Mouse (Mus musculus) natural killer cell, adult 2 months (primary cell): ENCODE measurements at regions not wholly inside any gene's neighbourhood (a gene's known extent, or its start where the extent isn't known, plus 50 kb on each side); places are given as distances from the start of the nearest gene placed in this dataset.

Experiments
- DNase-seq, 2 experiments: peaks; one replicate each; pipeline ENCODE4 v3.0.0; 2022; ENCODE audit warnings: low spot score in 2 of 2

DNA sequence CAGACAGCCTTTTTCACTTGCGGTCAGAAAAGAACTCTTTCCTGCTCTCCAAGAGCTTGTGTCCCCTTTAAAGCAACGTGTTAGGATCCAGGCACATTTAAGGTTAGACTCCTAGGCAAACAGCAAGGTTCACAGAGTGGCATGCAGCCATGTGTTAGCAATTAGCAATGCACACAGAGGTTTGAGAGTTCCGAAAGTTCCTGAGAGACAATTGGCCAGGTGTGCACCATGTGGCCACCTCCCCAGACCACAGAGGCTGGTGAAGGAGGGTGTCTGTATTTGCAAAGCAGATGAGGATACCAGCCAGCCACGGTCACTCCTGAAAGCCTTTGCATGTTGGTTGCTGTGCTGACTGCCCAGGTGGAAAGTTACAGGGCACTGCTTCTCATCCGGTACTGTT is 240.6 kb downstream of the H2al1j start:
- DNase-seq: no peak

DNA sequence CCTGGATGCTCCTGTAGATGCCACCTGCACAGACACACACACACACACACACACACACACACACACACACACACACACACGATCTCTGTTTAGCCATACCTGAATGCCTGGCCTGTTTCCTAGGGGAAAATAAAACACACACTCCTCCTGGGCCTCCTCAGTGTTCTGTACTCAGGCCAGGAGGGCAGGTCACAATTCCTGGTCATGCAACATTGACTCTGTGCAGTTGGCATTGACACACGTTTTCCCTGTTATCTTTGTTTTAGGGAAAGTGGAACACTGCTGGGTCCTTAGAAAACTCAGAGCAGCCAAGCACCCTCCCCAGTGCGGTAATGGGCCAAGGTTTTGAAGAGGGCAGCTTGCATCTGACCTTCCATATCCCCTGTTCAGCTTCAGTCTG is 246.7 kb downstream of the H2al1j start:
- no peak for DNase-seq

DNA sequence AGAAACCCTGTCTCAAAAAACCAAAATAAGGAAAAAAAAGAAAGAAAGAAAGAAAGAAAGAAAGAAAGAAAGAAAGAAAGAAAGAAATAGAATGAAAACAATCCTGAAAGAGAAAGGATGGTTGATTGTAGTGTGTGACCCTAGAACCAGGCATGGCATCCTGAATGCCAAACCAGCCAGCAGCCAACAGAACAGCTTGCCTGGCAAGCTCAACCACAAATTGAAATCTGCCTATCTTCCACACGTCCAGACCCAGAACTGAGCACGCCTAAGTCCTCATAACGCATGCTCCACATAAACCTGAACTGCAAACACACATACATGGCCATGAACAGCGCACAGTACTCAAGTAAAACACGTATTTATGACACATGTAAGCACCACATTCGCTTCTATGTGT is 247.9 kb downstream of the H2al1j start:
- DNase-seq: no peak

DNA sequence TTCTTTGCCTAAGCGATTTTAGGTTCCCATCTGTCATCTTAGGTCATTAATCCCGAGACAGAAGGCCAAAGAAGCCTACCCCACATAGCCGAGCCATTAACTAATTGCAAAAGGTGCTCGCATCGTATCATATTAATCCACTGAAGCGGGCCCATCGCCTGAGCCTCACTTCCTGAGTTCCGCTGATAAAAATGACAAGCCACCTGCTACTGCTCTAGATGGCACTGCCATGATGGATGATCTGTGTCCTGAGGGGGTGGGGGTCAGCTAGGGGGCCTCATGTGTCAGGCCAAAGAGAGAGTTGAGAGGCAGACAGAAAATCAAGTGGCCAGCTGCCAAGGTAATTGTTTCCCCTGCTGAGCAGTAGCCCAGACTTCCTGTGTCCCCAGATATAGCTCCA is 248.7 kb downstream of the H2al1j start:
- DNase-seq: no peak

DNA sequence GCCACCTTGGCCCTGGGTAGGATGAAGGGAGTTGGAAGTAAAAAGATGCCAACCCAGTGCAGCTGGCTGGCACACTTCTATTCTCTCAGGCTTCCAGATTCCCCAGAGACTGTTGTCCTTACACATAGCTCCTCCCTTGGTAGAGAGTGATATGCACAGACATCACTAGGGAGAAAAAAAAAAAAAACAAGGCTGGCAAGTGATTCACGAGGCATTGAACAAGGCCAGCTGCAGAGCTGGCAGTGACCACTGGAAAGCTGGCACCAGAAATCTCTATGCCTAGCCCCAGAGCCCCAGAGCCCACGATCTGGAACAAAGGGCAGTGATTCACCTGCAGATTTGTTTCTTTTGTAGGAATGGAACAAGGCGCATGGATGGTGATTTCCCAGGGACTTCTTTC is 249.7 kb downstream of the H2al1j start:
- no peak for DNase-seq

DNA sequence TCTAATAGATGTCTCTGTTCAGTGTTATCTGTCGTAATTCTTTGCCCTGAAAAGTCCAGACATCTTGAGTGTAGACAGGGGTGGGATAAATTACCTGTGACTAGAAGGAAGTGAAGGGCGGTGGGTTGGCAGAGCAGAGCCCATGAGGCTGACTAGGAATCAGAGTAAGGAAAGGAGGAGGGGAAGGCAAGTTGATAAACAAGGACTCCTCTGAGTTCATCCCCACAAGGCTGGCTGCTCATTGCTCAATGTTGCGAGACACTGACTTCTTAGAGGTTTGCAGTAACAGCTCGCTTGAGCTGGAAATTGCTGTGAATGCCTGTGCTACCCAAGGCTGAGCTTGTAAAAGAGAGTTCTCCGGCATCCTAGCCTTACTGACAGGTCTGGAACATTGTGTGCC is 257.7 kb downstream of the H2al1j start:
- no peak for DNase-seq

DNA sequence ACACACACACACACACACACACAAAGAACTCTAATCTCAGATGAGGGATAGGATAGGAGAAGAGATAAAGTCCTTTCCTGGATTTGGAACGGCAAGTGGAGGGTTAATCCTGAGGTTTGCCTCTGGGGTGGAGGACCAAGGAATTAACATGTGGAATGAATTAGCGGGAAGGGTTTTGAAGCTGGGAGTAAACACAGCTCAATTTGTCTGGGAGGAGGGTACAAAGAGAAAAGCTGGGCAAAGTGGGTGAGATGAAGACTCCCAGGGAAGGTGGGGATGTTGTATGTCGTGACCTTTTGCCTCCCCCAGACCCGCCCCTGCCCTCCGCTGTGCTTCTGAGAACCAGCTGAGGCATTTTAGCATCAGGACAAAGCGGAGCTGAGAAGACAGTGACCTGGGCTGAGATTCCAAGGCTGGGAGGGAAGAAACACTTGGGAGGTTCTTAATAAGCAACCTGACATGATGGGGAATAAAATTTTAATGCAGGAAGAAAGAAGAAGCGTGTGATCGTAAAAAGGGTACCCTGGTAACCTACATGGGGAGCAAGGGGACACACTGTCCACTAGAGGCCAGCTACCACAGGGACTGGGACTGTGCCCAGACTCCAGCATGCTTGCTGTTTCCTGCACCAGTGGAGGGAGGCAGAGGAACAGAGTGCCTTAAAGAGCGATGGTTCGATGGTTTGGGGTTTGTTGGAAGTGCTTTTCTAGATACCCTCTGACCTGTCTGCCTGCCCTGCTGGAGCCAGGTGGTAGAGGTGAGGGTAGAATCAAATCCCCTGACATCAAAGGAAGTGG is 264.0 kb downstream of the H2al1j start:
- DNase-seq: no peak

DNA sequence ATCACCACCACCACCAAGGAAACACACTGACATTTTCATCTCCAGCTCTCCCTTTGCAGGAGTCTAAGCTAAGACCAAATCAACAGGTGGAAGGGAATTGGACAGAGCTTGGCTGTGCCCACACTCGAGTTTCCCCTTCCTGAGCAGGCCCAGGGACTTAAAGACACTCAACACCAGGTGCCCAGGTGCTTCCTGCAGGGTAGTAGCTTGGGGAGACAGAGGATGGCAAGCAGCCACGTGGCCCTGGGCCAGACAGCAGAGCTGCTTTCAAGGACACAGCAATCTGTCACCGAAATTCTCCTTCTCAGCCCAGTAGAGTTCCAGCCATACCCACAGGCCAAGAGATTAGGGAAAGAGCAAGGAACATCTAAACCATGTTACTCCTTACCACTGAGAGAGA is 266.9 kb downstream of the H2al1j start:
- DNase-seq: no peak

DNA sequence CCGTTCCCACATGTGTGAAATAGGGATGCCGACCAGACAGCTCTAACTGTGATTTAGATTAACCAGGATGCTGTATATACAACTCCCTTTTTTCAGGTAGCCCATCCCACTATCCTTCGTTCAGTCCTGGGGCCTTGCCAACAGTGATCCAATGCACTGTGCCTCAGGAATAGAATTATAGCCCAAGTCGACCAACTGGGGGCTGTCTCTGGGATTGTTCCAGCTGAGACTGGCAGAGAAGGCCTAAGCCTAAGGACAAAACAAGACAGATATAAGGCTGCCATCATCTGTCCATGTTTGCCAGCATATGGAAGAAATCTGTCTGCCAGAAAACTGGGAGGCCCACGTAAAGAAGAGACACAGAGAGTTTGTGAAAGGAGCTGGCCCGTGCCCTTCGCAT is 269.9 kb downstream of the H2al1j start:
- no peak for DNase-seq

DNA sequence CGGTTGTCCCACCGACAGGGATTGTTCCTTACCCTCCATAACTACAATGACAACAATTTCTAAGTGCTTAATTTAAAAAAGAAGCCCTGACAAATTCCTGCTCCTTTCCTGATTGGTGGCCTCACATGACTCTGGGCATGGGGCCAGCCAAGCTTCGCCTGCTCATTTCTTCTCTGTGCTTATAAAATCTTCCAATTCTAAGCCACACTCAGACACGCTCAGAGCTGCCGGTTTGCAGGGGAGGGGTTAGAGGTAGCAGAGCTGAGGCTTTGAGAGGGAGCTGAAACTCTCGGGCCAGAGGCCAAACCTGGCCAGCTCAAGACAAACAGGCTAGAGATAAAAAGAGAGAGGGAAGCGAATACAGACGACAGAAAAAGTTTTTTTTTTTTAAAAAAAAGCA is 286.6 kb downstream of the H2al1j start:
- DNase-seq: no peak

DNA sequence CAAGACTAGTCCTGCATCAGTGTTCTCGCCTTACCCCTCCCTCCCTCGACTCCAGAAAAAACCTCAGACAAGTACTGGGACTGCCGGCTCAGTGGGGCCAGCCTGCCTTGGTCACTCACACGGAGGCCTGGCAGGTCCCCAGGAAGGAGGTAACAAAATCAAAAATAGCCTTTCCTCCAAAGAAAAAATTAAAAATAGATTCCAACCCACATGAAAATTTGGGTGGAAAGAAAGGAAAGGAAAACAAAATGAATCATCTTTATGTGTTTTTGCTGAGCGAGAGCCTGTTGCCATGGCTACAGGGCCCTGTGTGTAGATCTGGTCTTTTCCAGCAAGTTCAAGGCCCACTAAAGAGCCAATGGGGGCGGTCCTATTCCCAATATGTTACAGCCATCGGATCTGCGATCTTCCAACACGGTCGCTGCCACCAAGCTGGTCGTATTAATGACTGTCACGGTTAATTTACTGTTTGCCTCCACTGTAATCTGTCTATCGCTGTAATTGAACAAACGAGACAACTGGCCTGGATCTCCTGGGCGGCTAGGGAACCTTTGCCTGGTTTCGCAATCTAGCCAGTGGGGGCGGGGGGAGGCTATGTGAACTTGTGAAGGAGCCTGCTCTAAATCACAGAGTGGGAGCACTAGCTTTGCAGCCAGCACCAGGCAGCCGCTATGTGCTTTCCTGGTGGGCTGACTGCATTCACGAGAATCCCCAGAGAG is 293.6 kb downstream of the H2al1j start:
- DNase-seq: no peak

DNA sequence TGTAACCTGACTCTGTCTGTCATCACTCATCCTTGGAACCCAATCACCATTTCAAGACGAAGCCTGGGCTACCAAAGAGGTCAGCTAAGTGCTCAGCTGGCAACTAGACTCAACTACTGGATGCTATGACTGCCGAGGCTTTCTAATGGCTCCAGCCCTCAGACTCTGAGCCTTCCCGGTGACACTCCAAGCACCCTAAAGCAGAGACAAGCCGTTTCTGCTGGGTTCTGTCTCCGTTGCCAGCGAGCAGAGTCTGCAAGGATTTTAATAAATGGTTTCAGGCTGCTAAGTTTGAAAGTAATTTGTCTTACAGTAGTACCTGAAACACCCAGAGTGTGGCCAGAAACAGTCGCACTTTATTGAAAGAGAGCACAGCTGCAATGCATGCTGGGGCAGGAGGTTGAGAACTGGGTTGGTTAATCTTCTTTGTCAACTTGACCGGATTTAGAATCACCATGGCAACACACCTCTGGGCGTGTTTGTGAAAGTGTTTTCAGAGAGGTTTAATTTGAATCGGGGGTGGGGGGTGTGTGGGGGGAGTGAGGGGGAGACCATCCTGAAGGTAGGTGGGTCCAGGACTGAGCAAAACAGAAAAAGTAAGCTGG is 298.8 kb downstream of the H2al1j start:
- DNase-seq: no peak

DNA sequence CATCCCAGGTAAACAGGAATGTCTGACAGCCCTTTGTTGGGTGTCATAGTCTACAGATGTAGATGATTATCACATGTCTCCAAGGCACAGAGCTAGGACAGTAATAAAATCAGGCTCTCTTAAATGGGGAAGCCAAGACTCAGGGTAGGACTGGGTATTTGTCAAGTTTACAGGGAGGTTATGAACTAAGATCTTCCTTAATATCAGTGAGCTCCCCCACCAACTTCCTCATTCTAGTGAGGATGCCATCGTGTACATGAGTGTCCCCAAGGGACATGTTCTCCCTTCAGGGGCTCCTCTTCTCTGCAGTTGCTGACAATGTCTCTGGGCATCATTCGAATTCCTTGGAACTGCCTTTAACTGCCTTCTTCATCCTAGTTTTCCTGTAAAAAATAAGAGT is 301.7 kb downstream of the H2al1j start:
- no peak for DNase-seq

DNA sequence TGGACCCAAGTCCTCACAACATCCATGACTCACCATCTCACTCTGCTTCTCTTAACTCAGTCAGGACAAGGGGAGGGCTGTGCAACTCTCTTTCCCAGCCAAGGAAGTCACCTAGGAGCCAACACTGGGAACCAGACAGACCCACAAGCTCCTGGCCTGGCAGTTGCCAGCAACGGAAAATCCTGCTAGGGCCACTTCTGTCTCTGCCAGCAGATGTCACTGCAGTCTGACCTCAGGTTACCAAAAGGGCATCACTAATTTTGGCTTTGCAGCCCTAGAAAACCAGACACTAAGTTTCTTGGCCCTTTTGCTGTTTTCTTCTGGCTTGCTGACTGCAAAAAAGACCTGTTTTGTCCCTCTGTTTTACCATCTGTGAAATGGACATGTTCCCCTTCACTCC is 302.3 kb downstream of the H2al1j start:
- DNase-seq: peak in 1 of 2 experiments; percentile 35

DNA sequence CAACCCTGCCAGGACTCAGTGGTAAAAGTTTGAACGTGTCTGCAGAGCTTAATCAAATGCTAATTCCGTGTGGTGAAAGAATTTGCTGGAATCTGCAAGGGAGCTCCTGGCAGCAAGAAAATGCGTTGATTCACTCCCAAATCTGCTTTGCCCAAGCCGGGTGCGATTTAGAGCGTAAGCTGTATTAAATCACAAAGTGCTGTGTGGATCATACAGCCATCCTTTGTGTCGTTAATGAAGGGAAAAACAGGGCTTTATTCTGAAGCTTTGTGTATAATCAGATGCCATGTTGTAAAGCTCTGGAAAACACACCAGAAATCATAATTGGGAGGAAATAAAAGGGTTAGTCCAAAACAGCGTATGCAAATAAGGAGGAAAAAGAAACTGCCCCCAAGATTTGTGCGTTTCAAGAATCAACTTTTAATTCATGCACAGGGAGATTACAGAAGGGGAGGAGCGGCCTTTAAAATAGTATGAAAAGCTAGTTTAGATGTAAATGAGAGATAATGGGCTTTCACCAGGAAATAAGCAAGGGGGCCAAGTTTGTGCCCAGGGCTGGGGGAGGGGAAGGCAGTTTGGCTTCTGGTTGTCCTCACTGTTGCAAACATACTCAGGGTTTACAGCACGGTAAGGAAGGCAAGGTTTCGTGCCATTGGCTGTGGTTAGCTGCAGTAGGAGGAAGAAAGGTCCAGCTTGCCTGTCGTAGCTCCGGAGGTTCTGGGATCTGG is 303.7 kb downstream of the H2al1j start:
- no peak for DNase-seq

DNA sequence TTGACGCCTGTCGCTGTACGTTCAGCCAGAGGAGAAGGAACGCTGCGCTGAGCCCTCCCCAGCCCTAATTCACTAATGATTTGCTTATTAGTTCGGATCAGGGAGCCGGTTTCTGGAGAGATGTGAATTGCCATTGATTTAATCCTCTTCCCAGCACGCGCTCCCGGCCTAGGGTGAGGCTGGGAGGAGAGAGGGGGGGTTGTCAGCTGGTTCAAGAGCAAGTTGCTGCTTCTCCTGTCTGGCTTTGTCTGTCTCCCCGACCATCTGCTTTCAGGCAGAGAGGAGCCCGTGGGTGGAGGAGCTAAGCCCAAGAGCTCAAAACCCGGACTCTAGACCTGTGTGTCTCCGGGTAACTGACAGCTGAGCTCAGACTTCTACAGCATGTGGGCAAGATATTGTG is 304.4 kb downstream of the H2al1j start:
- no peak for DNase-seq

DNA sequence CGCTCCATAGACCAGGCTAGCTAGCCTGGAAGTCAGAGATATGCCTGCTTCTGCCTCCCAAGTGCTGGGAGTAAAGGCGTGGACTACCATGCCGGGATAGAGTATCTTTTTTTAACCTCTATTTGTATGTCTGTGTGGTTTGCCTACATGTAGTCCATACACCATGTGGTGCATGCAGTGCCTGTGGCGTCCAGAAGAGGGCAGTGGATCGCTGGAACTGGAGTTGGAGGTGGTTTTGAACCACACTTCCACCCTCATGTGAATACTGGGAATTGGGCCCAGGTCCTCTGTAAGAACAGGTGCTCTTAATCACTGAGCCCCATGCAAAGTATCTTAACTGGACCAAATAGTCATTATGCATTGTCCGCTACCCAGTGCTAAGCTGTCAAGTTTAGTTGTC is 306.2 kb downstream of the H2al1j start:
- DNase-seq: peak in 1 of 2 experiments; percentile 43

DNA sequence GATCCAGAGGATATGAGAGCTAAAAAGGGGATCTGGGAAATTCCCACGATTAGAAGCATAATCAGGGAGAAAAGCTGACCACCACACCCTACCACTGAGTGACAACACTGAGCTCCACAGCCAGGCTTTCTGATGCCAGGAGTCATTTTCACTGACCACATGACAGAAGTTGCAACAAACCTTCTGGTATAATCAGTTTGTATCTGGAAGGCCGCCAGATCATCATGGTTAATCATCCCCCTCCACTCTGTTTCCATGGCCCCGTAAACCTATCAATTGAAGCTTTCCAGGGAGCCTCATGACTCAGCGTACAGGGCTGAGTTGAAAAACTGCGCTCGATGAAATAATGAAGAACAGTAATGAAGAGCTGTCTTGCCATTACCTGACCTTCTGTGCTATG is 316.9 kb downstream of the H2al1j start:
- DNase-seq: no peak

DNA sequence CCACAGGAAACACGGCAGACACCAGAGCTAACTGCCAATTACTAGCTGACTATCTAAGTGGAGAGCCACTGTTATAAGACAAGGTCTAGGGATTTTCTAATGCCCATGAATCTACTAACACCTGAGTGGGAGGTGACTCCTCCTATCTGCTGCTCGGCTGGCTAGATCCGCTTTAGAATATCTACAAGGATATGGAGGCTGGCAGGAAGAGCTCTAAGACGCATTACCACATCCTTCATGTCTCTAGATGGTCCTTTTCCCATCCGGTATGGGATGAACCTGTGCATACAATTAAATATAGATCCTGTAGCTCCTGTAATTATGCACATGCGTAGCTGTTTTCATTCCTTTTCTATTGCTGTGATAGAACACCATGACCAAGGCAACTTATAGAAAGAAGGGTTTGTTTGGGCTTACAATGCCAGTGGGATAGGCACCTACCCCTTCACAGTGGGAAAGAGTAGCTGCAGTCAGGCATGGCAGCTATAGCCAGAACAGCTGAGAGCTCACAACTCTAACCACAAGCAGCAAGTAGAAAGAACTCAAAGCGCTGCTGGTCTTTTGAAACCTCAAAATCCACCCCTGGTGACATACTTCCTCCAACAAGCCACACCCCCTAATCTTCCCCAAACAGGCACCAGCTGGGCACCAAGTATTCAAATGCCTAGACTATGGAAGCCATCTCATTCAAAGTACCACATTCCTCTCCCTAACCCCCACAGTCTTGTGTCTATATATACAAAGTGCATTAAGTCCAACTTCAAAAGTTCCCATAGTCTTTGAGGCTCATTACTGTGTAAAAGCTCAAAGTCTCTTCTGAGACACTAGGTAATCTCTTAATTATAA is 319.3 kb downstream of the H2al1j start:
- peak; percentile 15 to 22 for DNase-seq

DNA sequence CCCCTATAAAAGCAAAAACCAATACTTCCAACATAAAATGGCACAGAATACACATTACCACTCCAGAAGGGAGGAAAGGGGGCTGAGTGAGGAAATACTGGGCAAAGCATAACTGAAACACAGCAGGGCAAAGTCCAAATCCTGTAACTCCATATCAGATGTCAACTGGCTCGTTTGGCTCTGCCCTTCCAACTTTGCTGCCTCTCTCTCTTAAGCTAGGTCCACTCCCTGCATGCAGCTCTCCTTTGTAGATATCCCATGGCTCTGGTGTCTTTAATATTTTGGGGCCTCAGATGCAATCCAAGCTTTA is 319.9 kb downstream of the H2al1j start:
- no peak for DNase-seq

DNA sequence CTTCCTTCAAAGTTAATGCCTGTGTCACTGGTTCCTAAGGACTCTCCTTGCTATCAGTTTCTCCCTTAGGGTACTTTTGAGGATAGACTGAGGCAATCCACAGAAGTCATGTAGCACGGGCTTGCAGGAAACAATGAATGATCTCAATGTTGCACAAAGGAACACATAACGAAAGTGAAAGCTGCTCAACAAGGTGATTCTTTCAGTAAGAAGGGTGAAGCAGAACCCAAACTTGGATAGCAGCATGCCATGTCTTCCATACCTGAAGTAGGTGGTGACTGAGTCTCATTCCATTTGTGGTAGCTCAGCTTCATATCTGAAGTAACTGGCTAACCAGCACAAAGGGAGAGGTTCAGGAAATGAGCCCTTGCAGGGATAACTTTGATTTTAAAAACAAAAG is 325.7 kb downstream of the H2al1j start:
- DNase-seq: no peak

DNA sequence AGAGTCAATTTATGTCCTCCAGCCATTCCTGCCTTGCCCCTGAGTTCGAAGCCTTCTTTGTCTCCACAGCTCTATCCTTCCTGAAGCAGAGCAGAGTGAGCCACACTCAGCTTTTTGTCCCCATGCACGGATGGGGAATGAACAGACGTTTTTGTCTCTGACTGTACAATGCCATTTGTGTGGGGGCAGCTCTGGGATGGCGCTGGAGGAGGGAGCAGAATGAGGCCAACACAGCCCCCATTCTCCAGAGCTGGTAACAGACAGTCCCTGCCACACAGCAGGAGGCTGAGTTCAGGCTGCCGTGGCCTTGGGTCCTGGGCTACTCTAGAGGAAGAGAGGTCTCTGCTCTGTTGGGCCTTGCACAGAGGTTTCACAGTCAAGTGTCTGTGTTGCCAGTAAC is 327.4 kb downstream of the H2al1j start:
- no peak for DNase-seq
